ENCODE assay signal across 10 mouse cellular contexts in genomic region chr15:101438555-101438954, GRCm38 (mm10). TPM values are rescaled to one million over a fixed set of nuclear protein-coding genes. Genes with fewer than 3 reads are reported as not detected.
DNase-seq lines count a peak whose midpoint lies in the region; ATAC-seq lines count a peak whose summit lies in the region.
"Had no signal": no experiment of that assay in that cellular context is flagged by ENCODE, and none has a peak within 500 bp of the region (broad histone marks: within the 10 kb centered on the region; RNA-seq: fewer than 3 reads in every experiment).

Krt87 (minus strand) TSS chr15:101438804.

- H3K4me1 ChIP-seq in kidney, embryonic 15.5 days, result peaks cover 7% of the 10 kb centered on the region
- peaks cover 3% of the 10 kb centered on the region; the same call in 1 of the 2 replicates for H3K4me1 ChIP-seq in hindbrain, embryonic 16.5 days (ENCODE audit: control insufficient read depth, insufficient read depth, low read depth, low read length)
- peaks cover 7% of the 10 kb centered on the region; the same call in 1 of the 2 replicates for H3K4me1 ChIP-seq in neural tube, embryonic 12.5 days

- no peak for DNase-seq in kidney, postnatal 10 days
- peak; percentile 26 for DNase-seq in embryo, embryonic 9.5 days (ENCODE audit: extremely low spot score)
- no peak for DNase-seq in layer of hippocampus, postnatal 14 days (ENCODE audit: low spot score in 2 of 2)
- DNase-seq in layer of hippocampus, adult 8-10 months (ENCODE audit: low spot score in 2 of 2), result no peak
- DNase-seq in spleen, postnatal 14 days (ENCODE audit: low spot score in 2 of 2), result no peak
- DNase-seq: lung, postnatal 36 days; thymus, adult 18-20 months had no signal

- peak within 1 kb of the TSS; percentile 17 for H3K4me3 ChIP-seq in kidney, embryonic 15.5 days (replicated peaks)
- H3K4me3 ChIP-seq in hindbrain, embryonic 16.5 days (ENCODE audit: low read length), result peak within 1 kb of the TSS; percentile 43
- H3K4me3 ChIP-seq in neural tube, embryonic 12.5 days, result peak within 1 kb of the TSS; percentile 29

- H3K9me3 ChIP-seq in kidney, embryonic 15.5 days (replicated peaks), result no peaks in the 10 kb centered on the region
- H3K9me3 ChIP-seq in hindbrain, embryonic 16.5 days (ENCODE audit: control insufficient read depth, low read length), result no peaks in the 10 kb centered on the region
- H3K9me3 ChIP-seq in neural tube, embryonic 12.5 days, result no peaks in the 10 kb centered on the region

- peaks cover 43% of the 10 kb centered on the region for H3K27me3 ChIP-seq in kidney, embryonic 15.5 days
- H3K27me3 ChIP-seq in hindbrain, embryonic 16.5 days (replicated peaks; ENCODE audit: control insufficient read depth, insufficient read depth, low read length), result peaks cover 16% of the 10 kb centered on the region
- H3K27me3 ChIP-seq in neural tube, embryonic 12.5 days (replicated peaks), result peaks cover 34% of the 10 kb centered on the region

- no peak within 1 kb of the TSS for H3K27ac ChIP-seq in kidney, embryonic 15.5 days
- no peak within 1 kb of the TSS for H3K27ac ChIP-seq in hindbrain, embryonic 16.5 days (ENCODE audit: low read depth, low read length)
- H3K27ac ChIP-seq in neural tube, embryonic 12.5 days, result no peak within 1 kb of the TSS

- WGBS in kidney, embryonic 15.5 days, result 2% methylated on average over 34 of the region's 34 CpGs
- under 1% methylated on average over 29 of the region's 34 CpGs for WGBS in hindbrain, embryonic 16.5 days
- 3% methylated on average over 34 of the region's 34 CpGs for WGBS in neural tube, embryonic 12.5 days

- H3K4me2 ChIP-seq in kidney, embryonic 15.5 days, result peak within 1 kb of the TSS; percentile 56
- peak within 1 kb of the TSS; percentile 69 for H3K4me2 ChIP-seq in hindbrain, embryonic 16.5 days (ENCODE audit: low read length)
- H3K4me2 ChIP-seq in neural tube, embryonic 12.5 days (replicated peaks), result peak within 1 kb of the TSS; percentile 69

- H3K9ac ChIP-seq in kidney, embryonic 15.5 days, result no peak within 1 kb of the TSS
- peak within 1 kb of the TSS; percentile 47 for H3K9ac ChIP-seq in hindbrain, embryonic 16.5 days (ENCODE audit: low read depth, low read length)
- H3K9ac ChIP-seq in neural tube, embryonic 12.5 days, result peak within 1 kb of the TSS; percentile 40; the same call in 1 of the 2 replicates

- no peaks in the 10 kb centered on the region for H3K36me3 ChIP-seq in kidney, embryonic 15.5 days
- no peaks in the 10 kb centered on the region for H3K36me3 ChIP-seq in hindbrain, embryonic 16.5 days (ENCODE audit: control insufficient read depth, insufficient read depth, low read length)
- H3K36me3 ChIP-seq in neural tube, embryonic 12.5 days, result no peaks in the 10 kb centered on the region

- ATAC-seq in kidney, embryonic 15.5 days (replicated peaks; ENCODE audit: low FRiP score), result no peak
- no peak for ATAC-seq in hindbrain, embryonic 16.5 days
- ATAC-seq in neural tube, embryonic 12.5 days (ENCODE audit: low FRiP score, low read depth), result no peak

RNA-seq across cellular contexts. Expression of gene Krt87, which starts in this region (rescaled TPM):
- not detected in 2 replicates for polyA plus RNA-seq in kidney, embryonic 15.5 days (2015; fragmentation: Nextera tagmentation; extraction: Ambion mirVana)
- polyA plus RNA-seq in hindbrain, embryonic 16.5 days (2015; fragmentation: Nextera tagmentation; extraction: Ambion mirVana), result 1.0 and 1.2 TPM in 2 replicates
- 0.19 and 0.32 TPM in 2 replicates for polyA plus RNA-seq in neural tube, embryonic 12.5 days (2016; fragmentation: Nextera tagmentation; extraction: Ambion mirVana)
- under 1 TPM; 0.18 to 0.81 TPM for total RNA-seq in layer of hippocampus, postnatal 14 days (2021)
- under 1 TPM; 0.23 to 0.52 (median 0.35) TPM for total RNA-seq in layer of hippocampus, adult 8-10 months (2022)
